Mouse (Mus musculus): ENCODE measurements at regions not wholly inside any gene's neighbourhood (a gene's known extent, or its start where the extent isn't known, plus 50 kb on each side); places are given as distances from the start of the nearest gene placed in this dataset.

- H3K9ac ChIP-seq = no peak overlapping the region
- TF ChIP-seq CTCF (IDR thresholded peaks at IDR 0.05; ENCODE audit: low read depth) = no peak
- DNase-seq (peak; percentile 53), ATAC-seq (ENCODE audit: insufficient read depth) (peak; percentile 74; the same call in 1 of the 2 replicates)
- H3K27me3 ChIP-seq (ENCODE audit: insufficient read depth, low read length) = no peaks in the 10 kb centered on the region
- H3K9me3 ChIP-seq (ENCODE audit: low read depth, low read length) = no peaks in the 10 kb centered on the region
- H3K36me3 ChIP-seq (ENCODE audit: insufficient read depth) = no peaks in the 10 kb centered on the region
- H3K4me2 ChIP-seq = no peak overlapping the region
- WGBS = 34% methylated on average over 8 of the region's 8 CpGs
- no peak overlapping the region for H3K4me3 ChIP-seq (ENCODE audit: low read depth, low read length)
- H3K4me1 ChIP-seq (ENCODE audit: insufficient read depth) = no peaks in the 10 kb centered on the region
- H3K27ac ChIP-seq (ENCODE audit: low read depth) = no peak overlapping the region
Observed at GRCm38 (mm10) chr10:126070984-126071713, 105.2 kb downstream of the Lrig3 start.

GRCm38 (mm10) chr10:126071714-126072057 is 105.7 kb downstream of the Lrig3 start:
- ATAC-seq (ENCODE audit: insufficient read depth) (peak; percentile 14; the same call in 1 of the 2 replicates), DNase-seq (no peak)
- no peak for TF ChIP-seq CTCF (IDR thresholded peaks at IDR 0.05; ENCODE audit: low read depth)
- Histone ChIP-seq H3K4me3 (ENCODE audit: low read depth, low read length) (no peak overlapping the region), H3K9me3 (ENCODE audit: low read depth, low read length) (no peaks in the 10 kb centered on the region), H3K4me1 (ENCODE audit: insufficient read depth) (no peaks in the 10 kb centered on the region), H3K4me2 (no peak overlapping the region), H3K9ac (no peak overlapping the region), H3K36me3 (ENCODE audit: insufficient read depth) (no peaks in the 10 kb centered on the region), H3K27ac (ENCODE audit: low read depth) (no peak overlapping the region), H3K27me3 (ENCODE audit: insufficient read depth, low read length) (no peaks in the 10 kb centered on the region)
- 28% methylated on average over 3 of the region's 3 CpGs for WGBS

GRCm38 (mm10) chr10:126077313-126077966 is 111.5 kb downstream of the Lrig3 start:
- no peak overlapping the region for H3K4me3 ChIP-seq (ENCODE audit: low read depth, low read length)
- H3K9ac ChIP-seq = no peak overlapping the region
- ATAC-seq (ENCODE audit: insufficient read depth) = no peak
- H3K27ac ChIP-seq (ENCODE audit: low read depth) = no peak overlapping the region
- DNase-seq = no peak
- H3K4me1 ChIP-seq (ENCODE audit: insufficient read depth) = no peaks in the 10 kb centered on the region
- no peak overlapping the region for H3K4me2 ChIP-seq
- TF ChIP-seq CTCF (IDR thresholded peaks at IDR 0.05; ENCODE audit: low read depth) = no peak
- H3K9me3 ChIP-seq (ENCODE audit: low read depth, low read length) = no peaks in the 10 kb centered on the region
- no peaks in the 10 kb centered on the region for H3K36me3 ChIP-seq (ENCODE audit: insufficient read depth)
- WGBS = 78% methylated on average over 1 of the region's 1 CpGs
- no peaks in the 10 kb centered on the region for H3K27me3 ChIP-seq (ENCODE audit: insufficient read depth, low read length)

GRCm38 (mm10) chr10:126082576-126082975 is 116.6 kb downstream of the Lrig3 start:
- 43% methylated on average over 11 of the region's 11 CpGs for WGBS
- H3K4me3 ChIP-seq (ENCODE audit: low read depth, low read length) = no peak overlapping the region
- peak overlapping the region; percentile 33 for H3K4me2 ChIP-seq
- no peaks in the 10 kb centered on the region for H3K9me3 ChIP-seq (ENCODE audit: low read depth, low read length)
- ATAC-seq (ENCODE audit: insufficient read depth) (peak; percentile 97), DNase-seq (peak; percentile 87)
- H3K9ac ChIP-seq = no peak overlapping the region
- H3K36me3 ChIP-seq (ENCODE audit: insufficient read depth) = no peaks in the 10 kb centered on the region
- H3K27me3 ChIP-seq (ENCODE audit: insufficient read depth, low read length) = no peaks in the 10 kb centered on the region
- TF ChIP-seq CTCF (IDR thresholded peaks at IDR 0.05; ENCODE audit: low read depth) = no peak
- H3K4me1 ChIP-seq (ENCODE audit: insufficient read depth) = no peaks in the 10 kb centered on the region
- H3K27ac ChIP-seq (ENCODE audit: low read depth) = peak overlapping the region; percentile 54; the same call in 1 of the 2 replicates

GRCm38 (mm10) chr10:126086684-126087083 is 120.7 kb downstream of the Lrig3 start:
- H3K27me3 ChIP-seq (ENCODE audit: insufficient read depth, low read length) = no peaks in the 10 kb centered on the region
- DNase-seq = peak; percentile 10

GRCm38 (mm10) chr10:126094238-126094880 is 128.4 kb downstream of the Lrig3 start:
- no peak overlapping the region for H3K9ac ChIP-seq
- no peak overlapping the region for H3K4me3 ChIP-seq (ENCODE audit: low read depth, low read length)
- ATAC-seq (ENCODE audit: insufficient read depth) = no peak; the same call in 1 of the 2 replicates
- no peak overlapping the region for H3K4me2 ChIP-seq
- H3K27ac ChIP-seq (ENCODE audit: low read depth) = no peak overlapping the region
- WGBS = 56% methylated on average over 16 of the region's 16 CpGs
- DNase-seq = no peak
- TF ChIP-seq CTCF (IDR thresholded peaks at IDR 0.05; ENCODE audit: low read depth) = no peak
- no peaks in the 10 kb centered on the region for H3K4me1 ChIP-seq (ENCODE audit: insufficient read depth)
- no peaks in the 10 kb centered on the region for H3K27me3 ChIP-seq (ENCODE audit: insufficient read depth, low read length)
- no peaks in the 10 kb centered on the region for H3K9me3 ChIP-seq (ENCODE audit: low read depth, low read length)
- H3K36me3 ChIP-seq (ENCODE audit: insufficient read depth) = no peaks in the 10 kb centered on the region

More at GRCm38 (mm10) chr10:126086684-126087083, 120.7 kb downstream of the Lrig3 start:
- WGBS = 73% methylated on average over 5 of the region's 5 CpGs
- H3K9me3 ChIP-seq (ENCODE audit: low read depth, low read length) = no peaks in the 10 kb centered on the region
- H3K4me2 ChIP-seq = no peak overlapping the region
- no peaks in the 10 kb centered on the region for H3K36me3 ChIP-seq (ENCODE audit: insufficient read depth)
- TF ChIP-seq CTCF (IDR thresholded peaks at IDR 0.05; ENCODE audit: low read depth) = peak; percentile 37; the same call in 1 of the 2 replicates
- no peak overlapping the region for H3K4me3 ChIP-seq (ENCODE audit: low read depth, low read length)
- H3K4me1 ChIP-seq (ENCODE audit: insufficient read depth) = no peaks in the 10 kb centered on the region
- no peak overlapping the region for H3K27ac ChIP-seq (ENCODE audit: low read depth)
- ATAC-seq (ENCODE audit: insufficient read depth) = no peak
- H3K9ac ChIP-seq = no peak overlapping the region

- no peak for DNase-seq
- H3K9ac ChIP-seq = no peak overlapping the region
- H3K9me3 ChIP-seq (ENCODE audit: low read depth, low read length) = no peaks in the 10 kb centered on the region
- H3K27ac ChIP-seq (ENCODE audit: low read depth) = no peak overlapping the region
- no peaks in the 10 kb centered on the region for H3K4me1 ChIP-seq (ENCODE audit: insufficient read depth)
- TF ChIP-seq CTCF (IDR thresholded peaks at IDR 0.05; ENCODE audit: low read depth) = no peak
- no peak overlapping the region for H3K4me3 ChIP-seq (ENCODE audit: low read depth, low read length)
- H3K27me3 ChIP-seq (ENCODE audit: insufficient read depth, low read length) = no peaks in the 10 kb centered on the region
- no peak overlapping the region for H3K4me2 ChIP-seq
- WGBS = 81% methylated on average over 10 of the region's 10 CpGs
- no peaks in the 10 kb centered on the region for H3K36me3 ChIP-seq (ENCODE audit: insufficient read depth)
- ATAC-seq (ENCODE audit: insufficient read depth) = no peak
Observed at GRCm38 (mm10) chr10:126097896-126098295, 131.9 kb downstream of the Lrig3 start.
